Mouse (Mus musculus) forebrain, postnatal 0 days (tissue): Measurements from ENCODE around the gene Umad1. TPM values are rescaled to one million over a fixed set of nuclear protein-coding genes. Genes with fewer than 3 reads are reported as not detected.

Experiments used
- ATAC-seq: fragments of 200-750 bp; cut with Nextera tagmentation; 2 replicates; pipeline ENCODE4 v1.8.0; 2017; ENCODE audit warnings: mild to moderate bottlenecking, moderate library complexity
- DNase-seq: peaks from one replicate; pipeline ENCODE4 v3.0.0-alpha.2; 2015
- H3K27ac ChIP-seq: fragments of 300-500 bp; sonication (generic); 2 replicates; pipeline ENCODE4 v1.5.1; 2014; ENCODE audit warnings: low read depth, mild to moderate bottlenecking, antibody characterized with exemption, low read length, moderate library complexity, mixed read lengths
- H3K27me3 ChIP-seq: fragments of 300-500 bp; sonication (generic); 2 replicates; pipeline ENCODE4 v1.6.1; 2014; ENCODE audit warnings: mild to moderate bottlenecking, low read length, mixed read lengths; ENCODE audit not compliant: insufficient read depth
- H3K36me3 ChIP-seq: fragments of 300-500 bp; sonication (generic); 2 replicates; pipeline ENCODE4 v1.6.1; 2014; ENCODE audit warnings: mild to moderate bottlenecking, moderate library complexity; ENCODE audit not compliant: insufficient read depth
- H3K4me1 ChIP-seq: fragments of 300-500 bp; sonication (generic); 2 replicates; pipeline ENCODE4 v1.6.1; 2014; ENCODE audit warnings: antibody characterized with exemption; ENCODE audit not compliant: insufficient read depth
- H3K4me2 ChIP-seq: fragments of 300-500 bp; sonication (generic); 2 replicates; pipeline ENCODE4 v1.6.1; 2014; ENCODE audit warnings: low read depth, mild to moderate bottlenecking, moderate library complexity
- H3K4me3 ChIP-seq: fragments of 300-500 bp; sonication (generic); 2 replicates; pipeline ENCODE4 v1.5.1; 2014; ENCODE audit warnings: low read depth, low read length, mixed read lengths
- H3K9ac ChIP-seq: fragments of 300-500 bp; sonication (generic); 2 replicates; pipeline ENCODE4 v1.6.1; 2014; ENCODE audit warnings: mild to moderate bottlenecking
- H3K9me3 ChIP-seq: fragments of 300-500 bp; sonication (generic); 2 replicates; pipeline ENCODE4 v1.6.1; 2016; ENCODE audit warnings: low read length
- CTCF ChIP-seq: sonication (generic); IDR thresholded peaks from 2 replicates; pipeline ENCODE4 v1.5.1; 2016; ENCODE audit warnings: antibody characterized with exemption, control low read depth, low read depth
- WGBS: fragments of 180-500 bp; shearing (Covaris S2); extraction: QIAGEN DNeasy Blood & Tissue Kit; methylation state at CpG from one replicate; pipeline ENCODE4 v1.1.7; 2014; 5-methylcytosine and 5-hydroxymethylcytosine counted together
- polyA plus RNA-seq: library from polyadenylated mRNA; unstranded; fragments of >200 nt; fragmentation: Nextera tagmentation; extraction: Ambion mirVana; gene quantifications from 2 replicates; pipeline ENCODE4 v1.2.1, GENCODE M21; 2015
- total RNA-seq: library from RNA; depleted of rRNA; stranded (reverse); fragments of >200 nt; gene quantifications from 2 replicates; pipeline ENCODE4 v1.2.3, GENCODE M21; 2014

The Umad1 gene
- total and polyA plus RNA-seq, 2 experiments from 2014 or later, result 24.4 to 50.5 TPM

DNA sequence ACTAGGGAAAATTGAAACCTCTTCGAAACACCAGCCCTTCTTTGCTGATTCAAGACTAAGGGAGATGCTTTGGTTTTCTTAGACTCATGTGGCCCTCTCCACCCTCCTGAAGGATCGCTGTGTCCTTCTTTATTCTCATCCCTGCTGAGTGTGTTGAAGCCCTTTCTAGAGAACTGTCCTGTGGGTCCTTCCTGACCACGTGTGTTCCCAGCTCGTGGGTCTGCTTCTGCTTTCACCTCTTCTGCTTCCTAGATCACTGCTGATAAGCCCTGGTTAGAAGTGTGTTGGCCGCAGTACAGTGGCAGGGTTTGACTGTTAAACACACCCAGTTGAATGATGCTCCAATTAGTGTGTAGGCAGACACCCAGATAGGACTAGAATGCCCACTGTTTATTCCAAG is 168.6 kb downstream of the Umad1 start:
- TF ChIP-seq CTCF, result no peak
- no peak overlapping the region for H3K4me2 ChIP-seq
- H3K36me3 ChIP-seq, result no peaks in the 10 kb centered on the region
- ATAC-seq (no peak), DNase-seq (no peak)
- peaks cover 5% of the 10 kb centered on the region; the same call in 1 of the 2 replicates for H3K4me1 ChIP-seq
- no peak overlapping the region for H3K4me3 ChIP-seq
- no peaks in the 10 kb centered on the region for H3K9me3 ChIP-seq
- WGBS, result 84% methylated on average over 5 of the region's 5 CpGs
- no peak overlapping the region for H3K27ac ChIP-seq
- no peak overlapping the region for H3K9ac ChIP-seq
- no peaks in the 10 kb centered on the region for H3K27me3 ChIP-seq

DNA sequence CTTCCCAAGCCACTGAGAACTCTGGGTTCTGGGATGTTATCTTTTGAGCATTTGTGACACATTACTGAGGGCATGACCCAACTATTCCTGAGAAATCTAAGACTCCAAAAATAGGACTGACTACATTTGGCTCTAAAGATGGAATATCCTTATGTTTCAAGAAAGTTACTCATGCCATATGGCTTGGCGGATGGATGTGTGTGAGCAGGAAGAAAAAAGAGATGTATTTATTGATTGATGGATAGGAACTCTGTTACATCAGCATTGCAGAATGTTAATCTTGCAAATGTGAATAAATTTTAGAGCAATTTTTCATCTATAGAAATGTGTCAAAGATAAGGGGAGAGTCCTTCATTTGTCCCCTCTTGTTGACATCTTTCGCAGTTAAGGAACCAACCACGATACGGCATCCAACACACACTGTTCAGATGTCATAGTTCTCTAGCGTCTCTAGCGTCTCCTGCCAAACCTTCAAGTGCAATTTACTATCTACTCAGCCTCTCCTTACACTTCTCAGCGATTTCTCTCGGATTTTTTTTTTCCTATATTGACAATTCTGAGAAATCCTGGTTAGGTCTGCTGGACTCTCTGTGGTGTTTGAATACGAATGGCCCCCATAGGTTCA is 171.6 kb downstream of the Umad1 start:
- H3K4me2 ChIP-seq, result no peak overlapping the region
- DNase-seq, result peak; percentile 56
- H3K27me3 ChIP-seq, result no peaks in the 10 kb centered on the region
- WGBS, result 79% methylated on average over 9 of the region's 9 CpGs
- H3K9me3 ChIP-seq, result no peaks in the 10 kb centered on the region
- H3K4me1 ChIP-seq, result no peaks in the 10 kb centered on the region
- H3K27ac ChIP-seq, result peak overlapping the region; percentile 47; the same call in 1 of the 2 replicates
- no peak overlapping the region for H3K9ac ChIP-seq
- H3K4me3 ChIP-seq, result no peak overlapping the region
- no peak for TF ChIP-seq CTCF
- peak; percentile 77 for ATAC-seq
- H3K36me3 ChIP-seq, result no peaks in the 10 kb centered on the region

DNA sequence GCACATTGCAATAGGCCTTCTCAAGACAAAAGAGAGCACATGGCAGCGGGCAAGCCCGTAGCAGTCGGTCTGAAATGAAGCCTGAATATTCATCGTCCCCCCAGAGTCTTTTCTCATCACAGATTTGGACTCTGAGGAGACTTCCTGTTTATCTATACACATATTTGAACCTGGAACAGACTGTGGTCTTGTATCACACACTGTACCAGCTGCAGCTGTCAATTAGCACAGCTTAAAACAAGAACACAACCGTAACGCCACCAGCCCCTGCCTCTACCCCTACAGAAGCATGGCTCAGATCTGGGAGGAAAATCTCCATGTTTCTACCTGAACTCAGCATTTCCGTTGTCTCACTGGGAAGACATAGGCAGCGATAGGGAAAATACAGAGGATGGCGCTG is 174.1 kb downstream of the Umad1 start:
- no peak overlapping the region for H3K4me3 ChIP-seq
- H3K4me1 ChIP-seq, result no peaks in the 10 kb centered on the region
- H3K9me3 ChIP-seq, result no peaks in the 10 kb centered on the region
- ATAC-seq, result peak; percentile 50
- 53% methylated on average over 9 of the region's 9 CpGs for WGBS
- no peaks in the 10 kb centered on the region for H3K27me3 ChIP-seq
- H3K4me2 ChIP-seq, result no peak overlapping the region
- TF ChIP-seq CTCF, result no peak
- H3K36me3 ChIP-seq, result no peaks in the 10 kb centered on the region
- H3K9ac ChIP-seq, result no peak overlapping the region
- peak overlapping the region; percentile 45; the same call in 1 of the 2 replicates for H3K27ac ChIP-seq
- no peak for DNase-seq

DNA sequence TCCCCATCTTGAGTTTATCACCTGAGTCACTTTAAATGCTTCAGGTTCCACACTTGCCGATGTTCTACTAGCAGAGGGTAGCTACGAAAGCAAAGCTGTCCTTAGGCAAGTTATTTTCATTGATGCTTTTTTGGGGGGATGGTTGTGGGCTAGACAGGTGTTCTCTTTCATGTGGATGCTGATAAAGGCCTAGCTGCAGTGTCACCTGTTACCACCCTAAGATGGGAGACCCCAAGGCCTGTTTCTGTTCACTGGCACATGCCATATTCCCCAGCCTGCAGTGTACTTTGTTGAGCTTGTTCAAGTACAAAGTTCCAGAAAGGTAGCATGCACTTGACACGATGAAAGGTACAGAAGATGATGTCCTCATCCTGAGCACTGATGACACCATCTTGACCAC is 178.8 kb downstream of the Umad1 start:
- no peaks in the 10 kb centered on the region; the same call in 1 of the 2 replicates for H3K9me3 ChIP-seq
- WGBS, result 95% methylated on average over 3 of the region's 3 CpGs
- H3K4me3 ChIP-seq, result no peak overlapping the region
- DNase-seq (no peak), ATAC-seq (no peak)
- H3K27me3 ChIP-seq, result no peaks in the 10 kb centered on the region
- H3K36me3 ChIP-seq, result no peaks in the 10 kb centered on the region
- no peak overlapping the region for H3K4me2 ChIP-seq
- H3K27ac ChIP-seq, result no peak overlapping the region
- no peak overlapping the region for H3K9ac ChIP-seq
- no peaks in the 10 kb centered on the region for H3K4me1 ChIP-seq
- no peak for TF ChIP-seq CTCF

DNA sequence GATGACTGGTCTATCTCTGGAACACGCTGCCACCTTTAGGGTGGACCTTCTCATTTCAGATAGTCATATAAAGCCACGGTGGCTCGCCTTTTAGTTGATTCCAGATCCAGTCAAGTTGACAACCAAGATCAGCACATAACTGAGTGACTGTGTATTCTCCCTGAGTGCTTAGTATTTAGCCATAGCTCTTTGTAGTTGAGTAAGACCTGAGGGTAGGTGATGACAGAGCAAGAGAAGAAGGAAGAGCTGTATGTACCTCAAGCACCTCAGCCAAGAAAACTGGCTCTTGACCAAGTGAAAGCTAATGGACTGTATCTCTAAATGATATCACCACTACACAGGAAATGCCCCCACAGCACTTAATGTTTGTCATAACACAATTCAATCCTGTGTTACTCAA is 182.7 kb downstream of the Umad1 start:
- Histone ChIP-seq H3K9me3 (no peaks in the 10 kb centered on the region; the same call in 1 of the 2 replicates), H3K4me1 (no peaks in the 10 kb centered on the region), H3K27ac (no peak overlapping the region), H3K36me3 (no peaks in the 10 kb centered on the region), H3K4me2 (no peak overlapping the region), H3K27me3 (no peaks in the 10 kb centered on the region), H3K9ac (no peak overlapping the region), H3K4me3 (no peak overlapping the region)
- ATAC-seq, result no peak
- DNase-seq, result no peak
- 93% methylated on average over 3 of the region's 3 CpGs for WGBS
- no peak for TF ChIP-seq CTCF

DNA sequence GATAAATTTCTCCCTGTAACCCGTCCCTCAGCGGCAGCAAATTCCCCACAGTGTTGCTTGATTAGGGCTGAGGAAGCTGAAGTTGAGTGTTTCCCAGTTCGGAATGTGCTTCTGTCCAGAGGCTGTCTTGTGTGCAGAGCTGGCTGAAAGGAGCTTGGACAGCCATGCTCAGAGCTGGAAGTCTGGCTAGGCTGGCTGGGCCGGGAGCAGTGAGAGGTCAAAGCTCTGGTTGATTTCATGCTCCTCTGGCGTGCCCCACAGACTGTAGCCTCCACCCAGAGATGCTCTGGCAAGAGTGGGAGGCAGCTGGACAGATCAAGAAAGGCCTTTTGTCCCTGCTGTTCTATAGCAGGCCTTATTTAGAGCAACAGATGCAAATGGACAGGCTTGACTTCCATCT is 187.7 kb downstream of the Umad1 start:
- no peaks in the 10 kb centered on the region; the same call in 1 of the 2 replicates for H3K9me3 ChIP-seq
- ATAC-seq (peak; percentile 66), DNase-seq (no peak)
- H3K9ac ChIP-seq, result no peak overlapping the region
- H3K4me2 ChIP-seq, result no peak overlapping the region
- no peaks in the 10 kb centered on the region for H3K36me3 ChIP-seq
- no peaks in the 10 kb centered on the region for H3K27me3 ChIP-seq
- TF ChIP-seq CTCF, result no peak
- no peak overlapping the region for H3K27ac ChIP-seq
- no peak overlapping the region for H3K4me3 ChIP-seq
- 46% methylated on average over 5 of the region's 5 CpGs for WGBS
- H3K4me1 ChIP-seq, result no peaks in the 10 kb centered on the region

DNA sequence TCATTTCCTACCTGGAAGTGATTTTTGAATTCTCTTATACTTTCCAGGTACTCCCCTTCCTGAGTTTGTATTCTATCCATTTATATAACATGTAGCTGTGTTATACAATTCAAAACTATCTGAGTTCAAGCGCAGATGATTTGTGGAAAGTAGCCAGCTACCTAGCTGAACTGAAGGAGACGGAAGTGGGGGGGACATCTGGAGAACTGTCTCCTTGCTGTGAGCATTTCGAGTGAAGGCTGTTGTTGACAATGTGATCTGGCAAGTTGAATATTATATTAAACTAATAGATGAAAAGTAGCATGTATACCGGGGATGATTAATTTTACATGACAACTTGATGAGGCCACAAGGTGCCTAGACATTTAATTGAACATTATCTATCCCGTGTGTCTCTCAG is 196.5 kb downstream of the Umad1 start:
- no peak overlapping the region for H3K9ac ChIP-seq
- no peaks in the 10 kb centered on the region for H3K36me3 ChIP-seq
- no peak overlapping the region for H3K4me3 ChIP-seq
- no peaks in the 10 kb centered on the region for H3K27me3 ChIP-seq
- 84% methylated on average over 5 of the region's 5 CpGs for WGBS
- TF ChIP-seq CTCF, result no peak
- DNase-seq, result no peak
- H3K4me1 ChIP-seq, result no peaks in the 10 kb centered on the region
- no peaks in the 10 kb centered on the region for H3K9me3 ChIP-seq
- H3K27ac ChIP-seq, result no peak overlapping the region
- no peak for ATAC-seq
- H3K4me2 ChIP-seq, result no peak overlapping the region

DNA sequence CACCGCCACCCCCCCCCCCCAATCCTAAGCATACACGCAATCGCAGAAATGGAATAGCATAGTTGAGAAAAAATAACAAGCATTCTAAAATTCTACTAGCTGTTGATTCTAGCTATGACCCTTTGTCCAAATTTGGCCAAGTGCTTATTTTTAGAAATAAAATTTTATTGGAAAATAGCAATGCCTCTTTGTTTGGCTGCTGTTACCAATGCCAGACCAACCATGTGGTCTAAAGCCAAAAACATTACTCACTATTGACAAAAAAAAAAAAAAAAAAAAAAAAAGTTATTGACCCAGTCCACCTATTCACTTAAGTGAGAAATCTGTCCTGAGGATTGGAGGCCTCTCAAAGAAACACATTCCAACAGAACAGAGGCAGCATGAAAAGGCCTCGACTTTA is 199.5 kb downstream of the Umad1 start:
- Histone ChIP-seq H3K27me3 (no peaks in the 10 kb centered on the region), H3K9ac (no peak overlapping the region), H3K4me2 (no peak overlapping the region), H3K36me3 (no peaks in the 10 kb centered on the region), H3K9me3 (no peaks in the 10 kb centered on the region), H3K4me1 (no peaks in the 10 kb centered on the region), H3K4me3 (no peak overlapping the region), H3K27ac (no peak overlapping the region)
- DNase-seq, result no peak
- TF ChIP-seq CTCF, result no peak
- ATAC-seq, result no peak
- WGBS, result 78% methylated on average over 4 of the region's 4 CpGs
